Mouse (Mus musculus) small intestine, adult 2 months (tissue): ENCODE measurements around the gene Tbx6.

Experiments used
- CTCF ChIP-seq: fragments of 200-500 bp; IDR thresholded peaks from 2 replicates; pipeline ENCODE4 v1.5.1; 2012; ENCODE audit warnings: low read depth, mild to moderate bottlenecking, control low read depth, inconsistent platforms, low read length, moderate library complexity, mixed read lengths; ENCODE audit not compliant: insufficient replicate concordance, insufficient read length; ENCODE audit errors: extremely low read depth
- POLR2A ChIP-seq: fragments of 200-500 bp; IDR thresholded peaks from 2 replicates; pipeline ENCODE4 v1.6.1; 2012; ENCODE audit warnings: low read depth, mild to moderate bottlenecking, control low read depth, inconsistent platforms, low read length, moderate library complexity

GRCm38 (mm10) chr7:126800269-126801056, 19.2 kb downstream of the Tbx6 start:
- TF ChIP-seq CTCF (no peak), POLR2A (no peak)
